Mouse (Mus musculus) erythroblast, embryonic 14.5 days (primary cell): ENCODE data around the gene Fntb. TPM values are rescaled to one million over a fixed set of nuclear protein-coding genes. Genes with fewer than 3 reads are reported as not detected.

Source experiments
- H3K27me3 ChIP-seq: 2 replicates; pipeline ENCODE4 v1.6.1; 2012; ENCODE audit warnings: inconsistent platforms; ENCODE audit not compliant: control insufficient read depth
- H3K36me3 ChIP-seq: 2 replicates; pipeline ENCODE4 v1.6.1; 2012; ENCODE audit warnings: mild to moderate bottlenecking, inconsistent platforms; ENCODE audit not compliant: control insufficient read depth
- H3K4me1 ChIP-seq: 2 replicates; pipeline ENCODE4 v1.6.1; 2012; ENCODE audit warnings: inconsistent platforms; ENCODE audit not compliant: control insufficient read depth
- H3K4me3 ChIP-seq: replicated peaks from 2 replicates; pipeline ENCODE3; 2012; ENCODE audit warnings: moderate library complexity, mild to moderate bottlenecking, inconsistent platforms
- H3K9me3 ChIP-seq: 2 replicates; pipeline ENCODE4 v1.6.1; 2012; ENCODE audit warnings: low read length, inconsistent platforms, mixed read lengths; ENCODE audit not compliant: control insufficient read depth
- GATA1 ChIP-seq: IDR thresholded peaks from 2 replicates; pipeline ENCODE4 v1.6.1; 2012; ENCODE audit warnings: low read length, inconsistent platforms, mixed read lengths
- TAL1 ChIP-seq: IDR thresholded peaks from 3 replicates; pipeline ENCODE4 v1.6.1; 2012; ENCODE audit warnings: low read length, inconsistent platforms, mixed read lengths
- polyA plus RNA-seq: library from polyadenylated mRNA; stranded (reverse); fragments of >175 nt; gene quantifications from 2 replicates; pipeline ENCODE4 v1.2.3, GENCODE M21; 2012

Fntb gene
- polyA plus RNA-seq: 6.1 and 7.3 TPM in 2 replicates

DNA sequence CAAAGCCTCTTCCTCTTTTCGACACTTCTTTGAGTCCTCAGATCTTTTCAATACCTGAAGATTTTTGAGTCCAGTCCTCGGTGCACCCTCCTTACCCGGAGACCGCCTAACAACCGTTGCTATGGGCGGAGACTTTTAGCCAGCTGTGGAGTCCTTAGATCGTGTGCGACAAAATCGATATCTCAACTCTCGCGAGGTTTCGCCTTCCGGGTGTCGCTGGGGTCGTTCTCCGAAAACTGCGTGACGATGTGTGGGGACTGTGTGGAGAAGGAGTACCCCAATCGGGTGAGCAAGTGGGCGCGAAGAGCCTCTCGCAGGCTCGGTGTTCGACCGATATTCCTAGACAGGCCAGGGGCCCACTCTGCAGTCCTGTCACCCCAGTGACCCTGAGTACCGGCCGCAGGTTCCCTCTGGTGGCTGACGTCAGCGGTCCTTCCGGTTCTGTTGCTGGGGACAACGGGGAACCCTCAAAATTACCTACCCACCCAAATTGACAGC is at the start of gene Fntb, which contains the start of gene Churc1:
Gene Fntb (plus strand): TSS at position 236 of the 498 bp plus-strand sequence.
Gene Churc1 (plus strand): TSS at position 185 of the 498 bp plus-strand sequence.
- H3K27me3 ChIP-seq: peaks cover 5% of the 10 kb centered on the region
- TF ChIP-seq TAL1 (no peak), GATA1 (no peak)
- H3K36me3 ChIP-seq: peaks cover 2% of the 10 kb centered on the region; the same call in 1 of the 2 replicates
- peaks cover 33% of the 10 kb centered on the region for H3K4me1 ChIP-seq
- no peaks in the 10 kb centered on the region; the same call in 1 of the 2 replicates for H3K9me3 ChIP-seq
- peak within 1 kb of the TSS; percentile 89 for H3K4me3 ChIP-seq

DNA sequence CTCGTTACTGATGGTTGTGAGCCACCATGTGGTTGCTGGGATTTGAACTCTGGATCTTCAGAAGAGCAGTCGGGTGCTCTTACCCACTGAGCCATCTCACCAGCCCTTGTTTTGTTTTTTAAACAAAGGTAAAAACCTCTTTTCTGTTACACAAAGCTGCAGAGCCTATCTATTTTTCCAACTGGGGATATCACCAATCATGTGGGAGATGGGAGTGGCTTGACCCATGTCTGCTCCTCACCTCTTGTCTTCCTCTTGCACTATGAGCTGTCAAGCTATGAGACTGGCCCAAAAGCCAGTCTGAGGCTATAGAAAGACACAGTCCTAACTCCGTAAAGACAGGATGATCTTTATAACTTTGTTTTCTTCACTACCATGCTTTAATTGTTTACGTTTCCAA is 47.0 kb upstream of the Fntb start:
- Histone ChIP-seq H3K36me3 (no peaks in the 10 kb centered on the region), H3K27me3 (peaks cover 33% of the 10 kb centered on the region), H3K4me1 (peaks cover 34% of the 10 kb centered on the region), H3K9me3 (no peaks in the 10 kb centered on the region), H3K4me3 (no peak overlapping the region)
- TF ChIP-seq GATA1: no peak
- TF ChIP-seq TAL1: no peak

DNA sequence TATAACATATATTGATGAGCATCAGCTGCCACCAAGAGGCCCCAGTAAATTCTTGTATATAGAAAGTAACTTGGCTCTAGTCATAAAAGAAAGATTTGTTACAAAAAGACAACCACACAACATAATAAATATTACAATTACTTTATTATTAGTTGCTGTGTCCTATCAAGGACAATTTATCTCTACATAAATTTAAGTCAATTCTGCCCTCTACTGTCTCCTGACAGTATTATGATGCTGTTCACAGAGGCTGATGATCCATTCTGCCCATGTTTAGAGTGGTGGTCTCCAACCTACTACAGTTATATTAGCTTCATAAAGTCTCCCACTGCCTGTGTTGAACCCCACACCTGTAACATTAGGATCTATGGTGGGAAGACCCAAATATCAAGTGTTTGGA is 44.8 kb upstream of the Fntb start:
- peaks cover 16% of the 10 kb centered on the region for H3K27me3 ChIP-seq
- TF ChIP-seq GATA1: no peak
- no peak for TF ChIP-seq TAL1
- H3K4me1 ChIP-seq: peaks cover 29% of the 10 kb centered on the region
- no peak overlapping the region for H3K4me3 ChIP-seq
- peaks cover 2% of the 10 kb centered on the region; the same call in 1 of the 2 replicates for H3K9me3 ChIP-seq
- no peaks in the 10 kb centered on the region for H3K36me3 ChIP-seq

DNA sequence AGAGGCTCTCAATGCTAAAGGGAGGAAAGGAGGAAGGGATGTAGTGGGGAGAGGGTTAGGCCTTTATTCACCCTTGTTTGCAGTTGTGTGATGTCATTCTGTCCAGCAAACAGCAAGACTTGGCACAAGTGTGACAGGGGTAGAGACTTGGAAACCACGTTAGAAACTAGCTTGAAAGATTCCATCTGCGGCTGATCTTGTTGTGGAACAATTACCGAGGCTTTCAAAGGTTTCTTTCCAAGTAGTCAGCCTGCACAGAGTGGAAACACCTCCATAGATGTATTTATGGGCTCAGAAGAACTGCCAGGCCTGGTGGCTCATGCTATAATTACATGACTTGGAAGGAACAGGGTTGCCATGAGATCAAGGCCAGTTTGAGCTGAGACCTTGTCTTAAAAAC is 43.4 kb upstream of the Fntb start:
- TF ChIP-seq GATA1 (no peak), TAL1 (no peak)
- Histone ChIP-seq H3K27me3 (peaks cover 5% of the 10 kb centered on the region), H3K4me3 (no peak overlapping the region), H3K4me1 (peaks cover 24% of the 10 kb centered on the region), H3K9me3 (peaks cover 2% of the 10 kb centered on the region; the same call in 1 of the 2 replicates), H3K36me3 (no peaks in the 10 kb centered on the region)

DNA sequence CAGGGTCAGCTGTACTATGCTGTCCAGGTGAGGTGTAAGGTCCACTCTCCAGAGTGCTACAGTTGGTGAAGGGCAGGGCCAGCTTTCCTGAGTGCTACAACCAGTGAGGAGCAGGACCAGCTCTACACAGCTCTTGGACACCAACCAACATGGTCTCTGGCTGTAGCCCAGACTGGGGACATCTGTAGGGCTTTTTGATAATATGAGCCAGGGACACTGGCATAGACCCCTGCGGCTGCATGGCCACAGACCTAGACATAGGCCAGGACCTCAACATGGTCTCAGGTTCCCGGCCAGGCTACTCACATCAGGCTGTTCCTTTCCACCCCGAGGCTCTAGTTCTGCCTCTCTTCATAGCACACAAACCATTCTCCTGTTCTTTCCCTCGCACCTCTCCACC is 37.4 kb upstream of the Fntb start:
- TF ChIP-seq TAL1: no peak
- no peak for TF ChIP-seq GATA1
- H3K9me3 ChIP-seq: peaks cover 10% of the 10 kb centered on the region
- H3K4me3 ChIP-seq: no peak overlapping the region
- peaks cover 48% of the 10 kb centered on the region for H3K27me3 ChIP-seq
- H3K36me3 ChIP-seq: no peaks in the 10 kb centered on the region
- H3K4me1 ChIP-seq: 0 out of 2 replicates have a peak, but pooled peaks cover 2% of the 10 kb centered on the region

DNA sequence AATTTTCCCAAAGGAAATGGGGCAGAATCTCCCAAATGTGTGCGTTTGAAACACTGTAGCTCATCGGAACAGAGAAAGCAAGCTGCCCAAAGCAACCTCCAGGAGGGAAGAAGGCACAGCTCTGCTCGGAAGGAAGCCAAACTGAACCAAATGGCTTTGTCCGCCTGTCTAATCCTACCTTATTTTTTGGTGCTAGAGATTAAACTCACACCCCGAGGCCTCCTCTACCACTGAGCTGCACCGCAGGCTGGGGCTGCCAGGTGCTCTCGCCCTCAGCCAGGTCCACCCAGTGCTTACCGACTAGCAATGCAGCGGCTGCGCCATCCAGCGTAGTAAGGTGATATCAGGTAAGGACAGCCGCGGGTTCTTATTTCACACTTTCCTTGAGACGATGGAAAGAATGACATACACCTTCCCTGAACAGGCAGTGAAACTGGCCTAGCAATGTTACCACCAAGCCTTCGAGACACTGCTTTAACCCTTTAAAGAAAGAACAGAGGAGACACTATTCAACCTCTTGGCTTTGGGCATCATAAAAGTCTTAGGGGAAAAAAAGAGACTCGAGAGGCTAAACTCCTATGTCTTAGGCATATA is 14.4 kb upstream of the Fntb start:
- TF ChIP-seq TAL1 (no peak), GATA1 (no peak)
- no peak overlapping the region for H3K4me3 ChIP-seq
- H3K4me1 ChIP-seq: peaks cover 4% of the 10 kb centered on the region
- peaks cover 18% of the 10 kb centered on the region for H3K27me3 ChIP-seq
- H3K36me3 ChIP-seq: no peaks in the 10 kb centered on the region
- H3K9me3 ChIP-seq: peaks cover 8% of the 10 kb centered on the region; the same call in 1 of the 2 replicates

DNA sequence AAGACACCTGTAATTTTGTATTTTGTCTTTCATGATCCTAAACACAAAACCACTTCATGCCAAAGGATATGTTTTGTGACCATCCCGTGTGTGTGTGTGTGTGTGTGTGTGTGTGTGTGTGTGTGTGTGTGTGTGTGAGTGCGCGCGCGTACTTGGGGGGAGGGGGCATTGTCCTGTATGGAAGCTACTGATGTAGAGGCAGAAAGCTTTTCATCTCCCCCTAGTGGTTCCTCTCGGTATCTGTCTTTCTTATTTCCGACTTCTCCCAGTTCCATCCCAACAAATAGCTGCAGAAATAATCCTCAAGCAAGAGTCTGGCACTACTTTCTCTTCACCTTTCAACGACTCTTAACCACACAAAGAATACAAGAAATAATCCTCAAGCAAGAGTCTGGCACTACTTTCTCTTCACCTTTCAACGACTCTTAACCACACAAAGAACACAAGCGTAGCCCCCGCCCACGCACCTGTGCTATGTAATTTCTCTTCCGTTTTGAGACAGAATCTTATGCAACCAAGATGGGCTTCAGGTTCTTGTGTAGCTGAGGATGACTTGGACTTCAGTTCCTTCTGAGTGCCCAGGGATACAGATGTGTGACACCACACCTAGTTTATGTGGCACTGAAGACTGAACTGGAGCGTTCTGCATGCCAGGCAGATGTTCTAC is 12.6 kb upstream of the Fntb start:
- no peaks in the 10 kb centered on the region for H3K36me3 ChIP-seq
- peaks cover 18% of the 10 kb centered on the region for H3K27me3 ChIP-seq
- H3K9me3 ChIP-seq: peaks cover 8% of the 10 kb centered on the region; the same call in 1 of the 2 replicates
- H3K4me3 ChIP-seq: no peak overlapping the region
- TF ChIP-seq TAL1 (no peak), GATA1 (no peak)
- peaks cover 4% of the 10 kb centered on the region for H3K4me1 ChIP-seq

DNA sequence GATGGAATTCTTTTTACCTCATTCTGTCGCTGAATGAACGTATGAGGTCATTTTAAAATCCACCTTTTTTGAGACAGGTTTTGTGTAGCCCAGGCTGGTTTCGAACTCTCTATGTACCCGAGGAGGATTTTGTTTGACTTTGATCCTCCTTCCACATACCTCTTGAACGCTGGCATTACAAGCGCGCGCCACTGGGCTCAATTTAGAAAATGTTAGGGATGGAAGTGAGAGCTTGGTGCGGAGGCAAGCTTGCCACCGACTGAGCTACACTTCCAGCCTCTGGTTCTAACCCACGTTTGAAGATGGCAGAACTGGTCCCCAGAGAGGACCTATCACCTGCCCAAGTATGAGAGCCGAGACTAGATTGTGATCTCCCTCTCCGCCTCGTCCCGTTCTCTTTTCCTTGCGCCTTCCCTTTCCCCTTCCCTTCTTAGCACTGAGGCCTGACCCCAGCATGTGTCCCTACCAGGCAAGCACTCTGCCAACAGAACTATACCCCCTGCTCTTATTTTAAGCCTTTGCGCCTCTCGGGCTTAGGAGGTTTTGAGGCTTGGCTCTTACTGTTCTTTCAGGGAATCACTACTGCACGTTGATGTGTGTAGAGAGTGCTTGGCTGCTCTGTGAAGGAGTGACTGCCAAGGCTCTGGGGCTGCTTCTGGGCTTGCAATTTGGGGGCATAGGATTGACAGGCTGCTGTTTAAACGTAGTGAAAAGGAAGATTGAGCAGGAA is 677 bp downstream of the Fntb start:
- Histone ChIP-seq H3K27me3 (peaks cover 5% of the 10 kb centered on the region), H3K9me3 (no peaks in the 10 kb centered on the region; the same call in 1 of the 2 replicates), H3K4me3 (peak overlapping the region; percentile 89), H3K36me3 (peaks cover 2% of the 10 kb centered on the region; the same call in 1 of the 2 replicates), H3K4me1 (peaks cover 33% of the 10 kb centered on the region)
- TF ChIP-seq GATA1 (no peak), TAL1 (no peak)

DNA sequence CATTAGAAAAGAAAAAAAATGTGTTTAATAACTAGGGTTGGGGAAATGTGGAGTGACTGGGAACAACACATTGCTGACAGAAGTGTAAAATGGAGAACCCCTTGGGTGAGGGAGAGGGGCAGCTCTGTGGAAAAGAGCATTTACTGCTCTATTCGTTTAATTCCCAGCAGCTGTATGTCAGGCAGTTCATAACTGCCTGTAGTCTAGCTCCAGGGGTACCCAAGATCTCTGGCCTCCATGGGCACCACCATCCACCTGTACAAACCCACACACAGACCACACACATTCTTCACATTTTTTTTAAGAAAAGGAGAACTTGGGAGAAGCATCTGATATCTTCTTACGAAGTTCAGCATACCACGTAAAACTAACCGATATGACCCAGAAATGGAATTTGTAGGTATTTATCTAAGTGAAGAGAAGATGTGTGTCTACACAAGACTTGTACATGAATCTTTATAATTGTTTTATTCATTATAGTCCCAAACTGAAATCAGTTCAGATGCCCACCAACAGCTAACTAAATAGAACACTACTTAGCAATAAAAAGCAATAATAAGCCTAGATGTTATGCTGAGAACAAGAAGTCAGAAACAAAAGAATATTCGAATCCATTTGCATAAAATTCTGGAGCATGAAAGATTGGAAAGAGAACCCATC is 5.6 kb downstream of the Fntb start:
- TF ChIP-seq TAL1 (no peak), GATA1 (no peak)
- Histone ChIP-seq H3K9me3 (no peaks in the 10 kb centered on the region), H3K4me1 (peaks cover 17% of the 10 kb centered on the region), H3K27me3 (no peaks in the 10 kb centered on the region), H3K4me3 (no peak overlapping the region), H3K36me3 (peaks cover 19% of the 10 kb centered on the region)
